Mouse (Mus musculus) right cerebral cortex, adult 2 months (tissue): Measurements from ENCODE around the gene C9orf72.
"Not testable (repeated sequence)": the region's sequence is repeated elsewhere in the genome, so short reads cannot be mapped to it uniquely, and the experiment has no call there.

Experiments used
- DNase-seq, 2 experiments: peaks; one replicate each; pipeline ENCODE4 v3.0.0; 2021 to 2022; ENCODE audit warnings: low spot score in 2 of 2

C9orf72 gene

GRCm38 (mm10) chr4:35225734-35226495 lies at the start of gene C9orf72:
C9orf72 (minus strand) TSS chr4:35226175.
- peak; percentile 98 for DNase-seq

DNA sequence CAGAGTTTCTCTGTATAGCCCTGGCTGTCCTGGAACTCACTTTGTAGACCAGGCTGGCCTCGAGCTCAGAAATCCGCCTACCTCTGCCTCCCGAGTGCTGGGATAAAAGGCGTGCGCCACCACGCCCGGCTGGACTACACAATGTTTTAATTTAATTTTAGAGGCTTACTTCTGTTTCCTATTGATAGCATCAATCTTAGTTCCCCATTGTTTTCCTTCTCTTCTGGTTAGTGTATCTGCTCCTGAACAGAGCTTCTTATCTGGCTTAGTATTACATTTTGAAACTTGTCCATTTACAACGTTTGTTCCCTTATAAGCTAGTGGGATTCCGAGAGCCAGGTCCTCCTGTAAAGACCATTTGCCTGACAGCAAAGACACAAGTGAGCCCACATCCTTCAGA lies 33.0 kb upstream of the C9orf72 start:
- DNase-seq, result no peak

GRCm38 (mm10) chr4:35244023-35244422 lies 18.0 kb upstream of the C9orf72 start:
- DNase-seq, result no peak

GRCm38 (mm10) chr4:35241735-35242134 lies 15.8 kb upstream of the C9orf72 start:
- no peak for DNase-seq

DNA sequence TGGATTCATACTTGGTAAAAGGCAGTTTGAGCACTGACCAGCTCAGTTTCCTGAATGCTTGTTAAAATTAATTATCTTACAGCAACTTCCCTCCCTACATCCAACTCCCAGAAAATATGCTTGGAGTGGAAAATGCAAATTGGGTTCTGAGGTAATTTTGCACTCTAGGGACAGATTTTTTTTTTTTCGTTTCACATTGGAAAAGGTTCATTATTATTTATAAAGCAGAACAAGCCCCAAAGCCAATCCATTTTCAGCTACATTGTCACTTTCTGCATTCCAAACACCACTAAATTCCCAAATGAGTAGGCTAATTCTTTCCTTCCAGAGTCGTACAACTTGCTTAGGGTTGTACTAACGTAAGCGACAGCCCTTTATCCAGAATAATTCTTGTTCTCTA lies 12.7 kb upstream of the C9orf72 start:
- DNase-seq, result no peak

- DNase-seq, result not testable (repeated sequence)
These were observed 12.3 kb upstream of the C9orf72 start for GRCm38 (mm10) chr4:35238240-35238639.

DNA sequence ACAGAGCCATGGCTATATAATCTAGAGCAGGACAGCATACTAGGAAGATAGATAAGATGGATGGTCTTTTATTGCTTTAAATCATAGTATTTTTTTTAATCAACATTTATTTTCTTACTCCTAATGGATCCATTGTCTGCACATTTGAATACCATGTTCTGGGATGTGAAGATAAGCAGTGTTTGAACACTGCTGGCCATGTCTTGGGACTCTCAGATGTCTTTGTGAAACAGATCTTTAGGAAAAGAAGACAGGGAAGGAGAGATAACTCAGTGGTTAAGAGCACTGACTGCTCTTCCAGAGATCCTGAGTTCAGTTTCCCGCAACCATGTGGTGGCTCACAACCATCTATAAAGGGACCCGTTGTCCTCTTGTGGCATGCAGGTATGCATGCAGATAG lies 10.3 kb upstream of the C9orf72 start:
- no peak for DNase-seq

DNA sequence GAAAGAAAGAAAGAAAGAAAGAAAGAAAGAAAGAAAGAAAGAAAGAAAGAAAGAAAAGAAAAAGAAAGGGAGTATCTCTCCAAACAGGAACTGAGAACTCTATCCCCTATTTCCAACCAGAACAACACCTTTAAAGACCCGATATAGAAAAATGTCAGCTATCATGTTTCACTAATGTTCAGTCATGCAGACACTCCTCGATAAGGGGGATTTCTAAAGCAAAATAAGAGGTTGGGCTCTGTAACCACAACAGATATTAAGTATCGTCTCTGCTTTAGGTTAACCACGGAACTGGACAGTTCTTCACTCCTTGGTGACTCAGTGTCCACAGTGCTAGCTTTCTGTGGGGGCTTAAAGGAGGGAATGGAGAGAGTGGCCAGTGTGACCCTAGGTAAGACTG lies 2.3 kb upstream of the C9orf72 start:
- DNase-seq, result no peak

- no peak for DNase-seq
These were observed 569 bp upstream of the C9orf72 start for GRCm38 (mm10) chr4:35226496-35226992.

GRCm38 (mm10) chr4:35225141-35225733 lies 738 bp downstream of the C9orf72 start:
- peak; percentile 20 to 33 for DNase-seq

DNA sequence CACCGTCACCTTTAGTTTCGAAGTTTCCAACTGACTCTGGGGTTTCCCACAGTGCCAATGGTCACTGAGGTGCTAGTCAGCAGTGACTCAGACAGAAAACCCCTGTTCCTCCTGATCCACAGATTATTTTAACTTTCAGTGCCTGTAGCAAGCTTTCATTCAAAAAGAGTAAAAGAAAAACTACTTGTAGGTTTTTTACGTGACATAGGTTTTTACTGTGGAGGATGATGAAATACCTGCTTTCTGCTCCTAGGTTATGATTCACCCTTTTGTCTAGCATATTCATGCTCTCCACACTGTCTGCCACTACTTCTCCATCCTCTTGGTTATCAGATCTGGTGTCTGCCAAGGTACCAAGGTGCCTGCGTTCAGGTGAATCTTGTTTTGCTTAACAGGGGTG lies 1.9 kb downstream of the C9orf72 start:
- no peak for DNase-seq

DNA sequence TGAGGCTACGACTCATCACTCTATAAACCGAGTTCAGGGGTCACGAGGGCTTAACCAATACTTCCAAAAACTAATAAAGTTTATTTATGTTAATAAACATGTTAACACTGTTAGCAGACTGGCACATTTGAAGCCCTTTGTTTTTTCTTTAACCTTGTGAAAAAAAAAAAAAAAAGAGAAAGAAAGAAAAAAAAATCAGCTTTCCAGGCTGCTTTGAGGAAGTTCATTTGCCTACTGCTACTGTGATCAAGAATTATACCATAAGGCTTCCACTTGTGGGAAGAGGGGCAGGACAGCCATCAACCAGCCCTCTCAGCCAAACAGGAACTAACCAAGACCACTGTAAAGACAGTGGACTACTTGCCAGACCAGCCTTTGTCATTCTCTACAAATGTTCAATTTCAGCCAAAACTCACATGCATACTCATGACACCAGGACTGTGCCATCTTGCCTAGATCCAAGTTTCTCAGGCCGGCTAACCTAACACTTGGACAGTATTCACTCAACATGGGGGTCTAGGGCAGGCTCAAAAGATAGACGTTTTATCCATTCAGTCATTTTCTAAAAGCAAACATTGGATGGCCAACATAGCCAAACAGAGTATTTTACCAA lies 2.5 kb downstream of the C9orf72 start:
- no peak for DNase-seq

DNA sequence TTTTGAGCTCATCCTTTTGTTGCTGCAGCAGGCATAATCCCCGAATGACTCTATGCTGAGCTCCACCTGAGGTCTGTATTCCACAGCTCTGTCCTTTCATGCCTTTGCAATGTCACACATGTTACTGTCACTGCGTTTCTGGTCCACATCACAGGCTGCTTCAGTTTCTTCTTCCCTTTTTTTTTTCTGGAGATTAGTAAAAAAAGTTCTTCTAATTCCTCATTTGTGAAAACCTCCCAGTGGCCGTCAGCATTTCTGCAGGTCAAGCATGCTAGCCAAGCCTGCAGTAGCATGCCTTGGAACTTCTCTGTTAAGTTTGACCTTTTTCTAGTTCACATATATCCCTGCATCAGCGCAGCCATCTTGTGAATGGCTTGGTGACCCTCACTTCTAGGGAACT lies 4.1 kb downstream of the C9orf72 start:
- DNase-seq, result no peak

- no peak for DNase-seq
These were observed 4.8 kb downstream of the C9orf72 start for GRCm38 (mm10) chr4:35221131-35221530.

- no peak for DNase-seq
These were observed 5.8 kb downstream of the C9orf72 start for GRCm38 (mm10) chr4:35220108-35220731.

DNA sequence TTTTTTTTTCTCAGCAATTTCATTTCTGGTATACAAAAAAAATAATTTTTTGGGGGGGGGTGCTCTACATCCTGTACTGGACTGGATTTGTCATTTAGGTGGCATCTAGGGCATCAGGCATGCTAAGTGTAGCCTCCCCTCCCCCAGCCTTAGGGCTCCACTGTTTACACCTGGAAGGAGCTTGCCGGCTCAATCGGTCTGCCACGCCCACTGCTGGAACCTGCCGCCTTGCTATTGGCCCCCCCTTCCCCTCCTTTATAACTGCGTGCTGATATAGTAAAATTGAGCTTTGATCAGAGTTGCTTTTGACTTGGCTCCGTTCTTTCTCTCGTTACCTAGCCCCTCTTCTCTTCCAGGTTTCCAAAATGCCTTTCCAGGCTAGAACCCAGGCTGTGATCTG lies 21.3 kb downstream of the C9orf72 start:
- DNase-seq, result no peak

- DNase-seq, result no peak
These were observed 22.3 kb downstream of the C9orf72 start for GRCm38 (mm10) chr4:35203724-35204123.

GRCm38 (mm10) chr4:35201700-35202099 lies 24.3 kb downstream of the C9orf72 start:
- no peak for DNase-seq

GRCm38 (mm10) chr4:35192725-35193124 lies 33.2 kb downstream of the C9orf72 start:
- no peak for DNase-seq

- DNase-seq, result peak; percentile 28 to 35
These were observed 36.2 kb downstream of the C9orf72 start for GRCm38 (mm10) chr4:35189794-35190193.

DNA sequence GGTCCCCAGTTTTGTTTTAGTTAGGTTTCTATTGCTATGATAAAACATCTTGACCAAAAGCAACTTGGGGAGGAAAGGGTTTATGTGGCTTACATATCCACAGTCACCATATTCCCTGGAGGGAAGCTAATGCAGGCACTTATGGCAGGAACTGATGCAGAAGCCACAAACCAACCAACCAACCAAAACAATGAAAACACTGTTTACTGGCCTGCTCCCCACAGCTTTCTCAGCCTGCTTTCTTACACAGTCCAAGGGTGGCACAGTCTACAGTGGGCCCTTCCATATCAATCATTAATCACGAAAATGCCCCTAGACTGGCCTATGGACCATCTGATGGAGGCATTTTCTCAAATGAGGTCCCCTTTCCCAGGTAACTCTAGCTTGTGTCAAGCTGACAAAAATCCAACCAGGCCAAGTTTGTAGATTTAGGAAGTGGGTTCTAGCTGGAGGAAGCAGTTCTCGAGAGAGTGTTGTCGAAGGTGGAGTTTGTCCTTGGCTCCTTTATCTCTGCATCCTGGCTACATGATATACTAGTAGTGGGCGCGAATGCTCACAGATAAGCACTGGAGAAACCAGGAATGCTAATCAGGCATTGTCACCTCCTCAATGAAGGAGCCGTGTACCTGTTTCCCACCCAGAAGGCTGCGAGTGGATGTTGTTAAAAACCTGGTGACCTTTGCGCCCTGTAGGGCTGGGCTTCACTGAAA lies 38.2 kb downstream of the C9orf72 start:
- DNase-seq, result no peak
